Mouse (Mus musculus) stomach, embryonic 14.5 days (tissue): Measurements from ENCODE around the gene Gm29797. TPM values are rescaled to one million over a fixed set of nuclear protein-coding genes. Genes with fewer than 3 reads are reported as not detected.

ENCODE experiments used
- ATAC-seq: fragments of 200-750 bp; cut with Nextera tagmentation; 2 replicates; pipeline ENCODE4 v1.8.0; 2017; ENCODE audit warnings: low read depth, moderate TSS enrichment; ENCODE audit not compliant: insufficient number of reproducible peaks, insufficient read depth, low FRiP score
- H3K27ac ChIP-seq: fragments of 300-500 bp; sonication (generic); 2 replicates; pipeline ENCODE4 v1.5.1; 2014; ENCODE audit warnings: mild to moderate bottlenecking, low read length, moderate library complexity, mixed read lengths
- H3K27me3 ChIP-seq: fragments of 300-500 bp; sonication (generic); 2 replicates; pipeline ENCODE4 v1.6.1; 2014; ENCODE audit warnings: low read length, control low read depth, mixed read lengths; ENCODE audit not compliant: control insufficient read depth, insufficient read depth
- H3K36me3 ChIP-seq: fragments of 300-500 bp; sonication (generic); 2 replicates; pipeline ENCODE4 v1.6.1; 2014; ENCODE audit warnings: mild to moderate bottlenecking, control low read depth, low read length, moderate library complexity, mixed read lengths; ENCODE audit not compliant: control insufficient read depth, insufficient read depth
- H3K4me1 ChIP-seq: fragments of 300-500 bp; sonication (generic); 2 replicates; pipeline ENCODE4 v1.6.1; 2014; ENCODE audit warnings: low read length, control low read depth, mixed read lengths; ENCODE audit not compliant: control insufficient read depth, insufficient read depth
- H3K4me2 ChIP-seq: fragments of 300-500 bp; sonication (generic); replicated peaks from 2 replicates; pipeline ENCODE4 v1.6.1; 2014; ENCODE audit warnings: low read depth, low read length, control low read depth
- H3K4me3 ChIP-seq: fragments of 300-500 bp; sonication (generic); 2 replicates; pipeline ENCODE4 v1.5.1; 2014; ENCODE audit warnings: low read depth, low read length, control low read depth
- H3K9ac ChIP-seq: fragments of 300-500 bp; sonication (generic); replicated peaks from 2 replicates; pipeline ENCODE4 v1.6.1; 2014; ENCODE audit warnings: low read depth, mild to moderate bottlenecking, control low read depth, low read length, moderate library complexity, mixed read lengths
- H3K9me3 ChIP-seq: fragments of 300-500 bp; sonication (generic); 2 replicates; pipeline ENCODE4 v1.6.1; 2016; ENCODE audit warnings: low read depth, low read length, control low read depth; ENCODE audit not compliant: control insufficient read depth
- WGBS: fragments of 180-500 bp; shearing (Covaris S2); extraction: QIAGEN DNeasy Blood & Tissue Kit; methylation state at CpG from one replicate; pipeline ENCODE4 v1.1.7; 2014; 5-methylcytosine and 5-hydroxymethylcytosine counted together
- polyA plus RNA-seq: library from polyadenylated mRNA; unstranded; fragments of >200 nt; fragmentation: Nextera tagmentation; extraction: Ambion mirVana; gene quantifications from 2 replicates; pipeline ENCODE4 v1.2.1, GENCODE M21; 2014

Gm29797 gene
- polyA plus RNA-seq, 1 experiment from 2014 or later: not detected

GRCm38 (mm10) chr2:181646626-181647472 lies 10.0 kb upstream of the Gm29797 start:
- no peak for ATAC-seq
- Histone ChIP-seq H3K27me3 (no peaks in the 10 kb centered on the region), H3K4me1 (no peaks in the 10 kb centered on the region), H3K4me2 (no peak overlapping the region), H3K27ac (no peak overlapping the region), H3K9ac (no peak overlapping the region), H3K36me3 (peaks cover 59% of the 10 kb centered on the region), H3K4me3 (no peak overlapping the region), H3K9me3 (no peaks in the 10 kb centered on the region)
- WGBS: 89% methylated on average over 6 of the region's 6 CpGs

- H3K9ac ChIP-seq: no peak overlapping the region
- no peaks in the 10 kb centered on the region for H3K9me3 ChIP-seq
- H3K4me1 ChIP-seq: no peaks in the 10 kb centered on the region
- no peak overlapping the region for H3K4me3 ChIP-seq
- no peak overlapping the region for H3K4me2 ChIP-seq
- no peak overlapping the region for H3K27ac ChIP-seq
- no peak for ATAC-seq
- peaks cover 71% of the 10 kb centered on the region for H3K36me3 ChIP-seq
- no peaks in the 10 kb centered on the region for H3K27me3 ChIP-seq
- WGBS: 89% methylated on average over 10 of the region's 10 CpGs
Observed at GRCm38 (mm10) chr2:181648926-181649325, 7.9 kb upstream of the Gm29797 start.

- no peak for ATAC-seq
- Histone ChIP-seq H3K27ac (no peak overlapping the region), H3K4me3 (no peak overlapping the region), H3K36me3 (peaks cover 60% of the 10 kb centered on the region), H3K4me2 (no peak overlapping the region), H3K9ac (no peak overlapping the region), H3K4me1 (no peaks in the 10 kb centered on the region), H3K27me3 (no peaks in the 10 kb centered on the region), H3K9me3 (no peaks in the 10 kb centered on the region)
Observed at GRCm38 (mm10) chr2:181653065-181653464, 3.8 kb upstream of the Gm29797 start.

GRCm38 (mm10) chr2:181653523-181653922 lies 3.3 kb upstream of the Gm29797 start:
- no peak overlapping the region for H3K27ac ChIP-seq
- WGBS: 92% methylated on average over 1 of the region's 1 CpGs
- ATAC-seq: no peak
- no peak overlapping the region for H3K4me3 ChIP-seq
- H3K36me3 ChIP-seq: peaks cover 56% of the 10 kb centered on the region
- no peaks in the 10 kb centered on the region for H3K27me3 ChIP-seq
- no peaks in the 10 kb centered on the region for H3K9me3 ChIP-seq
- no peak overlapping the region for H3K4me2 ChIP-seq
- H3K4me1 ChIP-seq: no peaks in the 10 kb centered on the region
- no peak overlapping the region for H3K9ac ChIP-seq

- ATAC-seq: no peak
- 0 out of 2 replicates have a peak, but pooled peaks cover 5% of the 10 kb centered on the region for H3K4me1 ChIP-seq
- no peak overlapping the region for H3K4me2 ChIP-seq
- WGBS: 68% methylated on average over 2 of the region's 2 CpGs
- no peak overlapping the region for H3K27ac ChIP-seq
- no peaks in the 10 kb centered on the region for H3K9me3 ChIP-seq
- no peak overlapping the region for H3K9ac ChIP-seq
- H3K36me3 ChIP-seq: peaks cover 26% of the 10 kb centered on the region
- H3K27me3 ChIP-seq: no peaks in the 10 kb centered on the region
- no peak overlapping the region for H3K4me3 ChIP-seq
Observed at GRCm38 (mm10) chr2:181657441-181657840, 607 bp downstream of the Gm29797 start.

- Histone ChIP-seq H3K4me3 (no peak overlapping the region), H3K27ac (no peak overlapping the region), H3K27me3 (no peaks in the 10 kb centered on the region), H3K4me1 (0 out of 2 replicates have a peak, but pooled peaks cover 5% of the 10 kb centered on the region), H3K9ac (no peak overlapping the region), H3K36me3 (peaks cover 16% of the 10 kb centered on the region), H3K4me2 (no peak overlapping the region), H3K9me3 (no peaks in the 10 kb centered on the region)
- no peak for ATAC-seq
- 84% methylated on average over 7 of the region's 7 CpGs for WGBS
Observed at GRCm38 (mm10) chr2:181658528-181658927, 1.7 kb downstream of the Gm29797 start.

GRCm38 (mm10) chr2:181658930-181659555 lies 2.2 kb downstream of the Gm29797 start:
- ATAC-seq: peak; percentile 50; the same call in 1 of the 2 replicates
- no peaks in the 10 kb centered on the region for H3K9me3 ChIP-seq
- no peak overlapping the region for H3K4me2 ChIP-seq
- WGBS: 47% methylated on average over 17 of the region's 17 CpGs
- H3K4me3 ChIP-seq: no peak overlapping the region
- H3K27me3 ChIP-seq: no peaks in the 10 kb centered on the region
- peaks cover 13% of the 10 kb centered on the region for H3K36me3 ChIP-seq
- H3K27ac ChIP-seq: no peak overlapping the region; the same call in 1 of the 2 replicates
- 0 out of 2 replicates have a peak, but pooled peaks cover 5% of the 10 kb centered on the region for H3K4me1 ChIP-seq
- H3K9ac ChIP-seq: no peak overlapping the region

GRCm38 (mm10) chr2:181659609-181660055 lies 2.8 kb downstream of the Gm29797 start:
- no peak overlapping the region for H3K4me3 ChIP-seq
- H3K9ac ChIP-seq: no peak overlapping the region
- 12% methylated on average over 9 of the region's 9 CpGs for WGBS
- peak; percentile 64; the same call in 1 of the 2 replicates for ATAC-seq
- no peak overlapping the region for H3K27ac ChIP-seq
- peaks cover 12% of the 10 kb centered on the region for H3K36me3 ChIP-seq
- no peak overlapping the region for H3K4me2 ChIP-seq
- no peaks in the 10 kb centered on the region for H3K9me3 ChIP-seq
- 0 out of 2 replicates have a peak, but pooled peaks cover 5% of the 10 kb centered on the region for H3K4me1 ChIP-seq
- H3K27me3 ChIP-seq: no peaks in the 10 kb centered on the region
